Comparison of ENCODE assay signal across 9 mouse cellular contexts in genomic region chr13:119727608-119728387, GRCm38 (mm10). TPM values are rescaled to one million over a fixed set of nuclear protein-coding genes. Genes with fewer than 3 reads are reported as not detected.
DNase-seq lines count a peak whose midpoint lies in the region; ATAC-seq and TF ChIP-seq lines count a peak whose summit lies in the region.
"Had no signal": no experiment of that assay in that cellular context is flagged by ENCODE, and none has a peak within 500 bp of the region (broad histone marks: within the 10 kb centered on the region; RNA-seq: fewer than 3 reads in every experiment).

No protein-coding gene starts in this region.

- no peak overlapping the region for H3K4me3 ChIP-seq in heart, embryonic 13.5 days
- H3K4me3 ChIP-seq in lung, postnatal 0 days (ENCODE audit: low read depth, low read length), result no peak overlapping the region
- no peak overlapping the region for H3K4me3 ChIP-seq in lung, adult 2 months (replicated peaks; ENCODE audit: extremely low read depth, low read depth, low read length)
- no peak overlapping the region for H3K4me3 ChIP-seq in hindbrain, embryonic 12.5 days
- H3K4me3 ChIP-seq in limb, embryonic 13.5 days, result no peak overlapping the region
- H3K4me3 ChIP-seq: limb, embryonic 12.5 days had no signal

- TF ChIP-seq CTCF in lung, postnatal 0 days (IDR thresholded peaks at IDR 0.05), result no peak
- TF ChIP-seq CTCF in lung, adult 2 months (IDR thresholded peaks at IDR 0.05; ENCODE audit: insufficient read depth, low read length), result no peak

- no peaks in the 10 kb centered on the region for H3K4me1 ChIP-seq in heart, embryonic 13.5 days
- no peaks in the 10 kb centered on the region for H3K4me1 ChIP-seq in lung, postnatal 0 days (ENCODE audit: insufficient read depth, low read depth, low read length)
- no peaks in the 10 kb centered on the region for H3K4me1 ChIP-seq in lung, adult 2 months (ENCODE audit: control insufficient read depth, insufficient read depth, low read length)
- no peaks in the 10 kb centered on the region for H3K4me1 ChIP-seq in hindbrain, embryonic 12.5 days
- no peaks in the 10 kb centered on the region for H3K4me1 ChIP-seq in limb, embryonic 13.5 days

- TF ChIP-seq POLR2A in lung, adult 2 months (IDR thresholded peaks at IDR 0.05; ENCODE audit: borderline replicate concordance, extremely low read depth, low read depth, low read length), result no peak

- no peaks in the 10 kb centered on the region for H3K36me3 ChIP-seq in heart, embryonic 13.5 days
- no peaks in the 10 kb centered on the region for H3K36me3 ChIP-seq in lung, postnatal 0 days (ENCODE audit: insufficient read depth, low read length)
- H3K36me3 ChIP-seq in hindbrain, embryonic 12.5 days, result no peaks in the 10 kb centered on the region
- H3K36me3 ChIP-seq in limb, embryonic 13.5 days, result no peaks in the 10 kb centered on the region
- H3K36me3 ChIP-seq: limb, embryonic 12.5 days had no signal

- no peak overlapping the region for H3K27ac ChIP-seq in heart, embryonic 13.5 days (replicated peaks)
- no peak overlapping the region for H3K27ac ChIP-seq in lung, postnatal 0 days (ENCODE audit: low read length)
- H3K27ac ChIP-seq in hindbrain, embryonic 12.5 days, result no peak overlapping the region
- H3K27ac ChIP-seq in limb, embryonic 13.5 days, result no peak overlapping the region; the same call in 1 of the 2 replicates
- H3K27ac ChIP-seq: limb, embryonic 12.5 days had no signal

- H3K9me3 ChIP-seq in heart, embryonic 13.5 days, result no peaks in the 10 kb centered on the region
- H3K9me3 ChIP-seq in lung, postnatal 0 days (ENCODE audit: low read length), result no peaks in the 10 kb centered on the region
- H3K9me3 ChIP-seq in hindbrain, embryonic 12.5 days (replicated peaks), result no peaks in the 10 kb centered on the region
- no peaks in the 10 kb centered on the region for H3K9me3 ChIP-seq in limb, embryonic 13.5 days
- H3K9me3 ChIP-seq: limb, embryonic 12.5 days had no signal

- DNase-seq in heart, postnatal 36 days, result no peak
- no peak for DNase-seq in lung, postnatal 0 days (ENCODE audit: low spot score)
- DNase-seq in lung, adult 2 months, result no peak
- DNase-seq in cerebellum, adult 8-10 months, result no peak
- DNase-seq: kidney, postnatal 4 days had no signal

- intact Hi-C loops in heart, postnatal 36 days (cut with DNase I), result no loop called here

- WGBS in heart, embryonic 13.5 days, result 53% methylated on average over 26 of the region's 26 CpGs
- WGBS in lung, postnatal 0 days, result 56% methylated on average over 26 of the region's 26 CpGs
- WGBS in lung, adult 2 months, result 66% methylated on average over 26 of the region's 26 CpGs
- WGBS in hindbrain, embryonic 12.5 days, result 66% methylated on average over 26 of the region's 26 CpGs
- 69% methylated on average over 26 of the region's 26 CpGs for WGBS in limb, embryonic 13.5 days

- peak overlapping the region; percentile 33; the same call in 1 of the 2 replicates for H3K9ac ChIP-seq in heart, embryonic 13.5 days
- H3K9ac ChIP-seq in lung, postnatal 0 days (replicated peaks; ENCODE audit: low read depth), result no peak overlapping the region
- H3K9ac ChIP-seq in hindbrain, embryonic 12.5 days, result peak overlapping the region; percentile 23; the same call in 1 of the 2 replicates
- no peak overlapping the region for H3K9ac ChIP-seq in limb, embryonic 13.5 days
- H3K9ac ChIP-seq: limb, embryonic 12.5 days had no signal

- no peak for TF ChIP-seq EP300 in lung, postnatal 0 days (IDR thresholded peaks at IDR 0.05)

- ATAC-seq in heart, embryonic 13.5 days (ENCODE audit: extremely low read depth, insufficient number of reproducible peaks, low FRiP score, low TSS enrichment), result no peak
- ATAC-seq in lung, postnatal 0 days, result 0 out of 2 replicates have a peak, but pooled peaks have one; percentile 14
- ATAC-seq in hindbrain, embryonic 12.5 days (ENCODE audit: low FRiP score), result no peak; the same call in 1 of the 2 replicates
- ATAC-seq in limb, embryonic 13.5 days (ENCODE audit: low FRiP score, low read depth), result peak; percentile 44; the same call in 1 of the 2 replicates

- H3K4me2 ChIP-seq in heart, embryonic 13.5 days, result peak overlapping the region; percentile 53
- H3K4me2 ChIP-seq in lung, postnatal 0 days (replicated peaks; ENCODE audit: low read depth, low read length), result no peak overlapping the region; the same call in 1 of the 2 replicates
- no peak overlapping the region for H3K4me2 ChIP-seq in hindbrain, embryonic 12.5 days (replicated peaks)
- no peak overlapping the region for H3K4me2 ChIP-seq in limb, embryonic 13.5 days (replicated peaks)
- H3K4me2 ChIP-seq: limb, embryonic 12.5 days had no signal

- no peaks in the 10 kb centered on the region for H3K27me3 ChIP-seq in heart, embryonic 13.5 days (replicated peaks)
- no peaks in the 10 kb centered on the region for H3K27me3 ChIP-seq in lung, postnatal 0 days (replicated peaks; ENCODE audit: insufficient read depth, low read length)
- no peaks in the 10 kb centered on the region for H3K27me3 ChIP-seq in hindbrain, embryonic 12.5 days
- no peaks in the 10 kb centered on the region for H3K27me3 ChIP-seq in limb, embryonic 13.5 days
- H3K27me3 ChIP-seq: limb, embryonic 12.5 days had no signal

RNA-seq across cellular contexts. Expression of gene Nim1k, which starts 27.9 kb away (rescaled TPM):
- 0.50 and 0.53 TPM in 2 replicates for polyA plus RNA-seq in heart, embryonic 13.5 days (2015; fragmentation: Nextera tagmentation; extraction: Ambion mirVana)
- total RNA-seq in heart, postnatal 36 days (2021), result 1 to 10 TPM; 1.2 to 1.6 TPM
- polyA plus RNA-seq in lung, postnatal 0 days (2015; fragmentation: Nextera tagmentation; extraction: Ambion mirVana), result 0.63 and 0.76 TPM in 2 replicates
- 0.62 and 0.68 TPM in 2 replicates for polyA plus RNA-seq in lung, adult 2 months (2012; rRNA removed)
- 2.6 and 2.8 TPM in 2 replicates for polyA plus RNA-seq in hindbrain, embryonic 12.5 days (2016; fragmentation: Nextera tagmentation; extraction: Ambion mirVana)
- 2.3 and 2.8 TPM in 2 replicates for polyA plus RNA-seq in limb, embryonic 13.5 days (2015; fragmentation: Nextera tagmentation; extraction: Ambion mirVana)

RNA-seq across cellular contexts. Expression of gene Hmgcs1, which starts 37.6 kb away (rescaled TPM):
- polyA plus RNA-seq in heart, embryonic 13.5 days (2015; fragmentation: Nextera tagmentation; extraction: Ambion mirVana), result 76.1 and 78.9 TPM in 2 replicates
- 10 to 100 TPM; 38.6 to 39.0 TPM for total RNA-seq in heart, postnatal 36 days (2021)
- 95.4 and 118 TPM in 2 replicates for polyA plus RNA-seq in lung, postnatal 0 days (2015; fragmentation: Nextera tagmentation; extraction: Ambion mirVana)
- 21.3 and 46.3 TPM in 2 replicates for polyA plus RNA-seq in lung, adult 2 months (2012; rRNA removed)
- polyA plus RNA-seq in hindbrain, embryonic 12.5 days (2016; fragmentation: Nextera tagmentation; extraction: Ambion mirVana), result 415 and 465 TPM in 2 replicates
- polyA plus RNA-seq in limb, embryonic 13.5 days (2015; fragmentation: Nextera tagmentation; extraction: Ambion mirVana), result 146 and 148 TPM in 2 replicates

Comparison
In these comparisons a context has a peak if more than half of its experiments do, and no peak if none do; other contexts are left out.
1. ATAC-seq: peak in lung, postnatal 0 days (single experiment) and limb, embryonic 13.5 days (single experiment); none in heart, embryonic 13.5 days (single experiment) and hindbrain, embryonic 12.5 days (single experiment).
2. H3K9ac ChIP-seq: peak in heart, embryonic 13.5 days (single experiment) and hindbrain, embryonic 12.5 days (single experiment); none in lung, postnatal 0 days (single experiment) and limb, embryonic 13.5 days (single experiment).